7 mouse cellular contexts compared by ENCODE assay signal in the genomic region with DNA sequence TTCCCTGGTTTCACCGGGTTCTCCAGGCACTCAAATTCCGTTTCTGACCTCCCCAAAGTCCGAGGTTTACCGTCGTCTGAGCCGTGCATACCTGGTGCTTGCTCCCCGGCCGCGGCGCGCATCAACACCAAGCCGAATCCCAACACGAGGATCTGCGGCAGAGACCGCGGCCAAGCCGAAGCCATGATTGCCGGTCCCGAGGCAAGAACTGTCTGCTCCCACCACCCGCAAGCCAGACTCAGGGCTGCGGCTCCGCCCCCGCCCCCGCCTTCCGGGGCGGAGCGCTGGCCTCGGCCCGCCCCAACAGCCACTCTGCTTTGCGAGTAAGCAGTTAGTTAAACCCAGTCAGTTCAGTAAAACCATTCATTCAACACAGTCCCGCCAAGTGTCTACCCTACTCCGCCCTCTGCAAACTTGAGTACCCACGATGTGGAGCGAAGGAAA. TPM values are rescaled to one million over a fixed set of nuclear protein-coding genes. Genes with fewer than 3 reads are reported as not detected.
A peak's percentile ranks its signal among the peaks of the same experiment; 100 is the strongest.
DNase-seq lines count a peak whose midpoint lies in the region; ATAC-seq lines count a peak whose summit lies in the region.

A gene (minus strand): TSS at position 233 of the 444 bp plus-strand sequence.

- peak within 1 kb of the TSS; percentile 94 for H3K4me2 ChIP-seq in midbrain, embryonic 12.5 days (replicated peaks)

- peak; percentile 60 for ATAC-seq in inflammation-experienced regulatory T-cells, adult 6 months
- peak; percentile 35 for ATAC-seq in midbrain, embryonic 12.5 days (ENCODE audit: low FRiP score, low read depth)

- under 1% methylated on average over 34 of the region's 34 CpGs for WGBS in limb, embryonic 10.5 days
- under 1% methylated on average over 34 of the region's 34 CpGs for WGBS in midbrain, embryonic 12.5 days

- H3K36me3 ChIP-seq in limb, embryonic 10.5 days = no peaks in the 10 kb centered on the region
- H3K36me3 ChIP-seq in midbrain, embryonic 12.5 days = no peaks in the 10 kb centered on the region

- H3K9me3 ChIP-seq in limb, embryonic 10.5 days (replicated peaks) = no peaks in the 10 kb centered on the region
- no peaks in the 10 kb centered on the region for H3K9me3 ChIP-seq in midbrain, embryonic 12.5 days

- H3K4me1 ChIP-seq in limb, embryonic 10.5 days = peaks cover 62% of the 10 kb centered on the region
- peaks cover 43% of the 10 kb centered on the region for H3K4me1 ChIP-seq in midbrain, embryonic 12.5 days

- H3K27ac ChIP-seq in limb, embryonic 10.5 days = peak within 1 kb of the TSS; percentile 37
- H3K27ac ChIP-seq in midbrain, embryonic 12.5 days (replicated peaks) = no peak within 1 kb of the TSS

- H3K4me3 ChIP-seq in limb, embryonic 10.5 days = peak within 1 kb of the TSS; percentile 58
- peak within 1 kb of the TSS; percentile 46 for H3K4me3 ChIP-seq in midbrain, embryonic 12.5 days

- H3K27me3 ChIP-seq in limb, embryonic 10.5 days (ENCODE audit: low read depth, poor library complexity, severe bottlenecking) = peaks cover 76% of the 10 kb centered on the region
- H3K27me3 ChIP-seq in midbrain, embryonic 12.5 days = peaks cover 77% of the 10 kb centered on the region

- peak within 1 kb of the TSS; percentile 59 for H3K9ac ChIP-seq in midbrain, embryonic 12.5 days (replicated peaks)

- DNase-seq in adrenal gland, adult 18-20 months (ENCODE audit: low spot score in 2 of 2) = peak; percentile 86 to 88
- DNase-seq in embryo, embryonic 10 days (ENCODE audit: low spot score) = peak; percentile 82
- peak; percentile 83 for DNase-seq in gastrocnemius, postnatal 14 days
- peak; percentile 87 for DNase-seq in limb, embryonic 10.5 days (ENCODE audit: low spot score)
- DNase-seq in skeletal muscle tissue, adult 2 months (ENCODE audit: low read depth, low spot score) = peak; percentile 63

- intact Hi-C loops in gastrocnemius, postnatal 14 days (cut with DNase I; ENCODE audit: low total_unique reads) = no loop called here

RNA-seq across cellular contexts. Expression of the gene that starts here (rescaled TPM):
- total RNA-seq in adrenal gland, adult 18-20 months (2021) = 100 to 1,000 TPM; 224 to 359 TPM
- 10 to 100 TPM; 18.7 to 57.3 TPM for total RNA-seq in gastrocnemius, postnatal 14 days (2021)
- polyA plus RNA-seq in inflammation-experienced regulatory T-cells, adult 6 months (2017; shearing (Covaris generic)) = 1 to 10 TPM; 3.7 to 6.5 (median 4.6) TPM
- 5.2 and 5.6 TPM in 2 replicates for polyA plus RNA-seq in limb, embryonic 10.5 days (2016; fragmentation: Nextera tagmentation; extraction: Ambion mirVana)
- polyA plus RNA-seq in midbrain, embryonic 12.5 days (2016; fragmentation: Nextera tagmentation; extraction: Ambion mirVana) = 2.2 and 2.5 TPM in 2 replicates
